12 mouse cellular contexts compared by ENCODE assay signal in the genomic region with DNA sequence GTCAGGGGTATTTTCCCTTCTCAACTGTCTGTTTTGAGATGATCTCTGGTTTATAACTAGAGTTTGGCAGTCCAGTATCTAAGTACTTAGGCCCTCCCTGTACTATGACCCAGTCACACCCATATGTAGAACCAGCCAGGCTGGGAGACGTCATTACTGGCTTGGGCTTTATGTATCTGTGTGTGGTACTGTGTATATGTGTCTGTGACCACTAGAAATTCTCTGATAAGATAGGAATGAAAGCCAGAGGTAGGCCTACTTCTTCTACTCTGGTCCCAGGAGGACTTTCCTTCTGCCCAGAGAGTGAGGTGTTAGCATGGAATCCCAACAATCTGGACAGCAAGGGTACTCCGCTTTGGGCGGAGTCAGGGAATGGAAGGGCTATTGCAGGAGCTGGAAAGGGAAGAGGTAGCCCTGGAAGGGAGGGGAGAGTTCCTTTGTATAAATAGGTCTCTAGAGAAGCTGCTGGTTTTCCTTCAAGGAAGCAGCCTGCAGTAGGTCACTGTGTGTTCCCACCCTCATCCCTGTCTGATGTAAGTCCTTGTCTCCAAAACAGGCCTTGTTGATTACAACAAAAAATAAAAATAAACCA. TPM values are rescaled to one million over a fixed set of nuclear protein-coding genes. Genes with fewer than 3 reads are reported as not detected.
DNase-seq lines count a peak whose midpoint lies in the region; ATAC-seq lines count a peak whose summit lies in the region.
"Had no signal": no experiment of that assay in that cellular context is flagged by ENCODE, and none has a peak within 500 bp of the region (broad histone marks: within the 10 kb centered on the region; RNA-seq: fewer than 3 reads in every experiment).

No protein-coding gene starts in this region.

- peak; percentile 92 for DNase-seq in heart, adult 11 months
- DNase-seq in heart, postnatal 25 days (ENCODE audit: low spot score), result no peak
- DNase-seq in NIH3T3 (ENCODE audit: low read depth), result peak; percentile 42
- peak; percentile 42 for DNase-seq in induced T-regulatory cell, adult 2 months (ENCODE audit: low read depth)
- peak; percentile 35 for DNase-seq in lung, postnatal 36 days
- DNase-seq in left cerebral cortex, postnatal 14 days (ENCODE audit: low spot score in 2 of 2), result no peak
- no peak for DNase-seq in right cerebral cortex, postnatal 36 days (ENCODE audit: low spot score in 2 of 2)
- DNase-seq: adrenal gland, postnatal 36 days; B cell, adult 2 months; cerebellum, adult 9-11 months; kidney, postnatal 14 days had no signal

- intact Hi-C loops in heart, postnatal 25 days (cut with DNase I), result no loop called here
- intact Hi-C loops in left cerebral cortex, postnatal 14 days (cut with DNase I), result loop anchor here (10.0 kb wide), 1 partner anchor 473 kb away; no protein-coding TSS in a partner anchor

- ATAC-seq in granulocyte monocyte progenitor cell, adult 5-6 weeks (replicated peaks; ENCODE audit: poor library complexity, severe bottlenecking), result no peak

RNA-seq across cellular contexts. Expression of a gene that starts 4.5 kb away (rescaled TPM):
- total RNA-seq in heart, postnatal 25 days (2021), result 1 to 10 TPM; 6.0 to 6.4 TPM
- total RNA-seq in granulocyte monocyte progenitor cell, adult 5-6 weeks (2014; fragmentation: Nextera tagmentation), result 45.1 and 47.2 TPM in 2 replicates
- 12.7 and 13.8 TPM in 2 replicates for total RNA-seq in granulocyte monocyte progenitor cell, adult 5-6 weeks (2017)
- 1 to 10 TPM in 1 of 2 experiments, under 1 TPM in 1; 0.87 to 1.2 TPM for total RNA-seq in left cerebral cortex, postnatal 14 days (2021)

RNA-seq across cellular contexts. Expression of a gene that starts 45.9 kb away (rescaled TPM):
- 100 to 1,000 TPM; 111 to 113 TPM for total RNA-seq in heart, postnatal 25 days (2021)
- 67.0 TPM in 2 replicates for total RNA-seq in granulocyte monocyte progenitor cell, adult 5-6 weeks (2014; fragmentation: Nextera tagmentation)
- 85.6 and 97.1 TPM in 2 replicates for total RNA-seq in granulocyte monocyte progenitor cell, adult 5-6 weeks (2017)
- 10 to 100 TPM; 28.8 to 31.8 TPM for total RNA-seq in left cerebral cortex, postnatal 14 days (2021)

RNA-seq across cellular contexts. Expression of a gene that starts 51.6 kb away (rescaled TPM):
- under 1 TPM in 1 of 2 experiments, not detected in 1; 0.45 TPM for total RNA-seq in heart, postnatal 25 days (2021)
- total RNA-seq in granulocyte monocyte progenitor cell, adult 5-6 weeks (2014; fragmentation: Nextera tagmentation), result not detected in 2 replicates
- not detected in 2 replicates for total RNA-seq in granulocyte monocyte progenitor cell, adult 5-6 weeks (2017)
- 10 to 100 TPM; 32.7 to 35.0 TPM for total RNA-seq in left cerebral cortex, postnatal 14 days (2021)

Comparison
In these comparisons a context has a peak if more than half of its experiments do, and no peak if none do; other contexts are left out.
1. DNase-seq: peak in heart, adult 11 months (single experiment), NIH3T3 (single experiment), induced T-regulatory cell, adult 2 months (single experiment) and lung, postnatal 36 days (single experiment); none in heart, postnatal 25 days (single experiment), left cerebral cortex, postnatal 14 days (0 of 2) and right cerebral cortex, postnatal 36 days (0 of 2).
2. RNA of a gene that starts 51.6 kb away (total RNA-seq): 32.7 to 35.0 TPM in left cerebral cortex, postnatal 14 days; 0.45 TPM in heart, postnatal 25 days and not detected in granulocyte monocyte progenitor cell, adult 5-6 weeks; every median in the first group is over 10 times any median in the second.